Mouse (Mus musculus): ENCODE results near the gene Gpr37. TPM values are rescaled to one million over a fixed set of nuclear protein-coding genes. Genes with fewer than 3 reads are reported as not detected.

The Gpr37 gene
- polyA plus RNA-seq (2014; fragmentation: Illumina TruSeq; extraction: RNeasy Lipid Tissue Mini Kit (QIAGEN cat#74804); ENCODE audit: low replicate concordance) = not detected

GRCm38 (mm10) chr6:25690629-25691028 is at the start of gene Gpr37:
TSS of gene Gpr37 (minus strand) at chr6:25690729.

Other genes with a start within 250 kb of the Gpr37 start
- gene Pot1a, start 118.5 kb upstream of the Gpr37 start, polyA plus RNA-seq (2014; fragmentation: Illumina TruSeq; extraction: RNeasy Lipid Tissue Mini Kit (QIAGEN cat#74804); ENCODE audit: low replicate concordance) = 22.5 TPM

Data from small intestine, adult 10 weeks (tissue).